Mouse (Mus musculus) myocyte (in vitro differentiated cells): Measurements from ENCODE around the gene Alox12b.

Experiments
- E2F4 ChIP-seq: IDR thresholded peaks from one replicate; pipeline ENCODE4 v1.6.1; 2011; ENCODE audit warnings: mild to moderate bottlenecking, control low read depth, moderate library complexity; ENCODE audit not compliant: insufficient read depth
- MAX ChIP-seq: IDR thresholded peaks from one replicate; pipeline ENCODE4 v1.6.1; 2011; ENCODE audit warnings: low read depth, mild to moderate bottlenecking, control low read depth
- MYOD1 ChIP-seq, 3 experiments: IDR thresholded peaks; one replicate each; pipeline ENCODE4 v1.6.1; 2011; ENCODE audit warnings: control low read depth in 2 of 3, low read depth in 2 of 3, mild to moderate bottlenecking in 2 of 3, moderate library complexity in 1 of 3; ENCODE audit not compliant: insufficient read length in 2 of 3, control insufficient read depth in 1 of 3
- MYOG ChIP-seq, 3 experiments: IDR thresholded peaks; one replicate each; pipeline ENCODE4 v1.6.1; 2011; ENCODE audit warnings: control low read depth in 2 of 3, low read depth in 2 of 3, mild to moderate bottlenecking in 2 of 3; ENCODE audit not compliant: insufficient read length in 2 of 3, control insufficient read depth in 1 of 3, insufficient read depth in 1 of 3
- POLR2A ChIP-seq: IDR thresholded peaks from one replicate; pipeline ENCODE4 v1.6.1; 2011; ENCODE audit warnings: low read depth, mild to moderate bottlenecking, control low read depth, moderate library complexity; ENCODE audit not compliant: insufficient read length
- POLR2AphosphoS2 ChIP-seq: IDR thresholded peaks from one replicate; pipeline ENCODE4 v1.6.1; 2011; ENCODE audit warnings: low read depth, control low read depth; ENCODE audit not compliant: insufficient read length
- SRF ChIP-seq: IDR thresholded peaks from one replicate; pipeline ENCODE4 v1.6.1; 2011; ENCODE audit warnings: low read depth; ENCODE audit not compliant: control insufficient read depth, insufficient read length
- TCF12 ChIP-seq: IDR thresholded peaks from one replicate; pipeline ENCODE4 v1.6.1; 2011; ENCODE audit warnings: mild to moderate bottlenecking, control low read depth; ENCODE audit not compliant: poor library complexity, insufficient read depth, severe bottlenecking
- USF1 ChIP-seq: IDR thresholded peaks from one replicate; pipeline ENCODE4 v1.6.1; 2011; ENCODE audit warnings: low read depth, mild to moderate bottlenecking, control low read depth, moderate library complexity

DNA sequence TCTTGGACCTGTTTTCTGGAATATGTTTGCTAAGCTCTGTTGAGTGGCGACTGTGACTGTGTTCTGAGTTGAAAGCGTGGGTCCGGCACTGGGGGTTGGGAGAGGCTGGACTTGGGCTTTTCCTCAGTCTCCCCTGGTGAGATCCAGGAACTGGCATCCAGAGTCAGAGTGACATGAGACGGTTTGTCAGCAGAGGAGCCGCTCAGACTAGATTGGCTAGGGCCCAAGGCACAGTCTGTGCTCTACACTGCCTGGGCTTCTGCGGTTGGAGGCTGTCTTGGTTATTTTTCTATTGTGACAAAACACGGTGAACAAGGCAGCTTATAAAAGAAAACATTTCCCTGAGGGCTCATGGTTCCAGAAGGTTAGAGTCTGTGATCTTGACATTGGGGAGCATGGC, 9.2 kb upstream of the Alox12b start:
- TF ChIP-seq MYOD1 (IDR thresholded peaks at IDR 0.05; ENCODE audit: control insufficient read depth in 1 of 3, insufficient read length in 2 of 3, low read depth in 2 of 3), result no peak
- no peak for TF ChIP-seq POLR2A
- TF ChIP-seq SRF, result no peak
- no peak for TF ChIP-seq MAX
- no peak for TF ChIP-seq MYOG (IDR thresholded peaks at IDR 0.05; ENCODE audit: control insufficient read depth in 1 of 3, insufficient read depth in 1 of 3, insufficient read length in 2 of 3, low read depth in 2 of 3)
- TF ChIP-seq TCF12, result no peak
- TF ChIP-seq E2F4, result no peak
- no peak for TF ChIP-seq USF1
- TF ChIP-seq POLR2AphosphoS2, result no peak
